Mouse (Mus musculus): ENCODE measurements at regions not wholly inside any gene's neighbourhood (a gene's known extent, or its start where the extent isn't known, plus 50 kb on each side); places are given as distances from the start of the nearest gene placed in this dataset.

- no peak for TF ChIP-seq CTCF (IDR thresholded peaks at IDR 0.05; ENCODE audit: low read depth)
- TF ChIP-seq EP300 (IDR thresholded peaks at IDR 0.05; ENCODE audit: low read depth): no peak
Measured at GRCm38 (mm10) chr2:8427720-8428119, 918.4 kb upstream of the Celf2 start.
